Mouse (Mus musculus) heart, postnatal 0 days (tissue): ENCODE measurements at regions not wholly inside any gene's neighbourhood (a gene's known extent, or its start where the extent isn't known, plus 50 kb on each side); places are given as distances from the start of the nearest gene placed in this dataset.

Experiments
- CTCF ChIP-seq: IDR thresholded peaks from 2 replicates; pipeline ENCODE4 v1.5.1; 2016; ENCODE audit warnings: antibody characterized with exemption, control low read depth, low read depth
- EP300 ChIP-seq: IDR thresholded peaks from 2 replicates; pipeline ENCODE4 v1.6.1; 2016; ENCODE audit warnings: antibody characterized with exemption, low read depth

DNA sequence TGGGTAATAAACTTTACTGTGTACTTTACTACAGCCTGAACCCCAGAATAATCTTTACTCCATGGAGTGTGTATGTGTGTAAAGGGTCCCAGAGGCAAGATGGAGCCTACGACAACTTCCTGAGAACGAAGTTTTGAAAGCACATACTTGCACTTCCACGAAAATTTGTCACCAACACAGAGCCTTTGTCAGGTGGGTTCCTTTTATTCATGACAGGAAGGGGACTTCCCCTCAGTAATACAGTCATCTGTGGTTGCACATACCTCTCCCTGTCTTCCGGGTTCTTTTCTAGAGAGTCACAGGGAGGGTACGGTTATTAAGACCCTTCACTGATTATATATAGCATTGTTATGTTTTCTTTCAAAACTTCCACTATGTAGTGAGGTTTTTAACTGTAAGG is 154.0 kb upstream of the Tgfbr2 start:
- no peak for TF ChIP-seq CTCF
- no peak for TF ChIP-seq EP300
